Mouse (Mus musculus) thymus, postnatal 14 days (tissue): ENCODE data around the gene Dcaf6.

Experiments used
- DNase-seq: peaks from one replicate; pipeline ENCODE4 v3.0.0; 2021

Dcaf6 gene

DNA sequence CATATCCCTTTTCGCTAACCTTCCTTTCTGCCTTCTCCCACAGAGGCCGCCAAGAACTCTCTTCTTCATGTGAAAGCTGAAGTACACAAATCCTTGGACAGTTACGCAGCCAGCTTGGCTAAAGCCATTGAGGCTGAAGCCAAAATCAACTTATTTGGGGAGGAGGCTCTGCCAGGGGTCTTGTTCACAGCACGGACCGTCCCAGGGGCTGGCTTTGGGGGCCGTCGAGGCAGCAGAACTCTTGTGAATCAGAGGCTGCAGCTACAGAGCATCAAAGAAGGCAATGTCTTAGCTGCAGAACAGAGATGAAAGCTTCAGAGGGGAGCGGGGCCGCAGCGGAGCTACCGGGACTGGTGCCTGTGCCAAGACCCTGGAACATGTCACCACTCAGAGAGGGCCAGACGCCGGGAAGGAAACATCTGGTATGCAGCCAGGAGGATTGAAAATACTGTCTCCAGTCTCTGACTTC, 138.8 kb downstream of the Dcaf6 start:
- no peak for DNase-seq

DNA sequence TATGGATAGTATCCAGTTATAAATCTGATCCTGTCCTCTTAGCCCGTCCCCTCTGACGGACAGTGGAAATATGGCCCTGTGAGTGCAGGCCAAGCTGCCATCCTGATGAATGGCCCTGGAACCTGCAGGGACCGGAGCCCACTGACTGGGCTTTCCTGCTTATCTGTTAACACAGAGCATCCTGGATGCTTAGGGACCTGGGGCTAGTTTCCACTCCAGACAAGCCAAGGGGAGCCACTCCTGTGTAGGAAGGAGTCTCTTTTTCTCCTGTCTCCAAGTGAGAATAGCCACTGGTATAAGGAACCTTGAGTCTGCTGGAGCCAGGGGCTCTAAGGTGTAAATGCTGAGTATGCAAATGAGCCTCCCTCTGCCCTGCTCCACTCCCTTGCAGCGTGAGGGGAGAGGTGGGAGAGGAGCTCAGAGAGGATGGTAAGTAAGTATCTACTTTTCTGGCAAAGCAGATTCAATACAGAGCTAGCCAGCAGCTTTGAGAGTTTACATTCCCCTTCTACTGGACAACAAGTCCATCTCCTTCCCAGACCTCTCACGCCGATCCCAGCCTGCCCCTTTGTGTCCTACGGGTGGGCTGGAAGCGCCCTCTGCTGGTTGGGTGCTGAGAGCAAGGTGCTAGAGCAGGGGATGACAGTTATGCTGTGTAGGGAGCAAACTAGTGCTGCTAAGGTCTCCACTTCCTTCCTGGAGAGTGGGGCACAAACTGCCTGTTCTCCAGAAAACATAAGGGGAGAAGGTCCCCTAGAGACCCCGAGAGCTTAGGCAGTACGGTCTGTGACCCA, 139.9 kb downstream of the Dcaf6 start:
- peak; percentile 76 for DNase-seq

- DNase-seq = no peak
Measured at GRCm38 (mm10) chr1:165316361-165316760, 143.9 kb downstream of the Dcaf6 start.

- DNase-seq = no peak
Measured at GRCm38 (mm10) chr1:165308180-165308579, 152.1 kb downstream of the Dcaf6 start.

DNA sequence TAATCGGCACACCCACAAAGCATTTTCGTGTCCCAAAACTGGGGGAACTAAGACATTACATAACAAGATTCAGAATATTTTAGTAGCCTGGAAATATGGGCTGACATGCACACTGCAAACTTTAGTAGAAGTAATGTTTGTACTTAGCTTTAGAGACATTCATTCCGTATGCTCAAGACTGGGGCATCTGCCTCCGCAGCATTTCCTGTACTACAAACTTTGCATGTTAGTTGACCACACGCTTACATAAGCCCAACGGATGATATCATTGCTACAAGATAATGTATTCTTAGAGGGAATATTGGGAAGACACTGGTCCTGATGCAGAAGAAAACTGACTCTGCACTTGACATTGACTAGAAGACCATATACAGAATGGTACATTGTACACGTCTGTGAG, 155.9 kb downstream of the Dcaf6 start:
- DNase-seq = no peak

GRCm38 (mm10) chr1:165303209-165303608, 157.1 kb downstream of the Dcaf6 start:
- no peak for DNase-seq

DNA sequence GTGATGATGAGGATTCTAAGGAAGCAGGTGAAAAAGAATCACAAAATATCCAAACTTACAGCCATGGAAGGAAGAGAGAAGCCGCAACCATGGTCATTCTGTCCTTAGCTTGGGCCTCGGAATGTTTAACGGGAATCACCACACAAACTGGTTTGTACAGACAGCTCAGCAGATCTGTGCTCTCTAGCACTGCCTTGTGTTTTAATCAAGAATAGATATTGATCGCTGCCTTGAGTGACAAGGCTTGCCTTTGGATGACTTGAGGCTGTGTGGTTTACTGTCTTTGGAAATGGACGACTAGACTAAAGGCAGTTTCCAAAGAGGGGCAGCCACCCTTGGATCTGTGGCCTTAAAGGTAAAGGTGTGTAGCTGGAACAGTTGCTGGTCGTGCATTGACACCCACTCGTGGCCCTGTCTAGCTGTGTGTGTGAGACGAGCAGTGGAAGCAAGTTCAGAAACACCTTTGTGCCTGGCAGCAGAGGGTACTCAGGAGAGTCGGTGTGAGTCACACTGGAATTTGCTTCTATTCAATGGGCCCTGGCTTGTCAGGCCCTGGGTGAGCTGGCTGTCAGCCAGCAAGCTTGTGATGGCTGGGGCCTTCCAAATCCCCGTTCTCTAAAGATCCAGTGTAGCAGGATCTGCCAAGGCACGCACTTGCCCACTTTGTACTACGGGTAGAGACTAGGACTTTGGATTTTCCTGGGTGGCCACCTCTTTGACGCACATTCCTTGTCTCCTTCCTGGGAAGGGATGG, 157.6 kb downstream of the Dcaf6 start:
- DNase-seq = no peak

DNA sequence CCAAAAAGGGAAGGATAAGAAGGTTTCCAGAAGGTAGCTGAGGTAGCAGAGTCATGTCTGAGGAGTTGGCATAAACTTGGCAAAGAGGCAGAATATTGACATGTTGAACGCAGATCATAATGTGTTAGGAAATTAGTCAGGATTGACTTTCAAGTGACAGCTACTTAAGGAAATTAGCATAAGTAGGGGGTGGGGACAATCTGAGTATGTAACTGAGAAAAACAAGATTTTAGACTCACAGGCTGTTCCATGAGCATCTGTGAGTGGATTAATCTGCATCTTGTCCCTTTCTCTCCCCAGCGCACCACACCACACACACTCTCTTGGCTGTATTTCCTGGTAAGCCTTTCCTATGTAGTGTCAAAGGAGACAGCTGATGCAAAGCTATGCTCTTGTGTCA, 158.7 kb downstream of the Dcaf6 start:
- no peak for DNase-seq

DNA sequence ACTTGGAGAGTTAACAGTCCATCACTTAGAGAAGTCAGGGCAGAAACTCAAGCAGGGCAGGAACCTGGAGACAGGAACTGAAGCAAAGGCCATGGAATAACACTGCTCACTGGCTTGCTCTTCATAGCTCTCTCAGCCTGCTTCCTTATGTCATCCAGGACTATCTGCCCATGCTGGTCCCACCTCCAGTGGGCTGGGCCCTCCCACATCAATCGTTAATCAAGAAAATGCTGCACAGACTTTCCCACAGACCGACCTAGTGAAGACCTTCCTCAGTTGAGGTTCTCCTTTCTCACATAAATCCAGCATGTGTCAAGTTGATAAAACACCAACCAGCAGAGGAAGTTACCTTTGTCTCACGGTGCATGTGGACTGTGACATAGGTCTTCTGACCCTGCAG, 159.2 kb downstream of the Dcaf6 start:
- no peak for DNase-seq

GRCm38 (mm10) chr1:165295489-165295888, 164.8 kb downstream of the Dcaf6 start, which contains the start of gene Gpr161:
Gene Gpr161, plus strand, starts transcription at chr1:165295789.
- no peak for DNase-seq

GRCm38 (mm10) chr1:165291606-165292005, 168.7 kb downstream of the Dcaf6 start:
- no peak for DNase-seq

DNA sequence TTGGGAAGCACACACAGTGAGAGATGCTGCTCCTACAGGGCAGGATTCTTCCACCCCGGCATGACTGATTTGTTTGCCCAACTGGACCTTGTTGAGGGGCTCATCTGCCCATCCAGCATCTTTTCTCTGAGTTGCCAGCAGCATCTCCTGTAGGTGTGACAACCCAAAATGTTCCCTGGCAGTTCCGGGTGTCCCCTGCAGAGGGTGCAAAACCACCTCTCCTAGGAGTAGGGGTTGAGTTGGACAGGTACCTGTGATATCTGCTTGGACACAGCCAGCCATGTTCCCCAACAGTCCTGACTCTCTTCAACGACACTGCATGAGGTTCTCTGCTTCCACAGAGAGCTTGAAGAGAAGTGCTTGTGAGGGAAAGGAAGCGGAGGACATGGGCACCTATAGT, 170.4 kb downstream of the Dcaf6 start:
- peak; percentile 53 for DNase-seq

GRCm38 (mm10) chr1:165288165-165288564, 172.1 kb downstream of the Dcaf6 start:
- DNase-seq = no peak

DNA sequence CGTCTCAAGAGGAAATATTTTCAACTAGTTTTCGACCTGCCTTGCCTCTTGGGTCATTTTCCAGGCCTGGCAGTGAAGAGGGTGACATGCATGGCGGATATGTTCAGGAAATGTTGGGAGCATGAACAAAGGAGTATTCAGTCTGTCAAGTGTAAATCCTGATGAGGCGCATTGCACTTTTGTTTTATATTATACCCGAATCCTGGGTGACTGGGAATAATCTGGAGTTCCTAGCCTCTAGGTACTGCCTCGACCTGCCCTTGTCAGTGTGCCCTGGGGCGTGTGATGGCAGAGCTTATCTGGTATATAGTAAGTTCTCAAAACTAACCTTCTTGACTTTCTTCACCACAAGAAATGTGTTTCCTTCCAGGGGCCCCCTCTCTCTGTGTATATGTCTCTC, 176.2 kb downstream of the Dcaf6 start:
- DNase-seq = no peak

DNA sequence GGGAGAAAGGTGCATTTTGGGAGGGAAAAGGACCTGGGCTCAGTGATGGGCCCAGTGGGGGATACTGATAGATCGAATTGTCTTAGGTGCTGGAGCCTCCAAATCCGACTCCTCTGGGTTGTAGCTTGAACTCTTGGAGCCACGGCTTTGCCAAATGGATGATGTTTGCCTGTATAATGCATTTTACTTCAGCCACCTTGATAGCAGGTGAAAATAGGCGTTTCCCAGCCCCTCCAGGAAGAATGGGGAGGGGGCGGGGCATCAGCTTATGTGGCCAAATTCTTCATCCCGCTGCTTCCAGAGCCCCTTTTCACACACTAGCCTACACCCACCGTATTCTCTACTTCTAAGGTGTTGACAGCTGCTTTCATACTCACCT, 177.3 kb downstream of the Dcaf6 start:
- no peak for DNase-seq

DNA sequence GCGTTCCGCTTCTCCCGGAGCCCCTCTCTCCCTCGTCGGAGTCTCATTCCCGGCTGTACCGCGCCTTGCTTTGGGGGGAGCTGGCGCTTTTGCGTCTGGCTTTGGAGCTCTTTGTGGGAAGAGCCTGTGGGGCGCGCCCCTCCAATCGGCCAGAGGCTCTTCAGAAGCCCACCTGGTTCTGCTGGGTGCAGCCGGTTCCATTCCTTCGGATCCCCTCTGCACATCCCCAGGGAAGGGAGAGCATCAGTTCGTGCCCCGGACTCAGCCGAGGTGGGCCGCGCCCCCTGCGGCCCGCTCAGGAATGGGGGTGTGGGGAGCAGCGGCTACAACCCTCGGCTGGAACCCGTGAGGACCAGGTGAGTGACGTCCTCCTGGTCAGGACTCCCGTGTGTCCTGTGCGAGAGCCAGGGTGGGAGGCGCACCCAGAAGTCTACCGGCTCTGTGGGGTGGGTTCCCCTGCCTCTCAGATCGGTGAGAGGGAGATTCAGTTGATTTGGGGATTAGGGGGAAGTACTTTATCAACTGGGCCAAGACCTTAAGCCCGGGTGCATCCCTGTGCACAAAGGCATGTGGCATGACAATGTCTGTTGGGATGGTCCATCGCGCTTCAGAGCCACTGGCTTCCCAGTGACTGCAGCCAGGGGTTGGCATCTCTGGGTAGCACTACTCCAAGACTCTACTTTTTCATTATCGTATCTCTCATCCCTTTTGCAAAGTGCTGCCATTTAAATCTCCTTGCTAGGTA, 177.9 kb downstream of the Dcaf6 start:
- DNase-seq = peak; percentile 14

DNA sequence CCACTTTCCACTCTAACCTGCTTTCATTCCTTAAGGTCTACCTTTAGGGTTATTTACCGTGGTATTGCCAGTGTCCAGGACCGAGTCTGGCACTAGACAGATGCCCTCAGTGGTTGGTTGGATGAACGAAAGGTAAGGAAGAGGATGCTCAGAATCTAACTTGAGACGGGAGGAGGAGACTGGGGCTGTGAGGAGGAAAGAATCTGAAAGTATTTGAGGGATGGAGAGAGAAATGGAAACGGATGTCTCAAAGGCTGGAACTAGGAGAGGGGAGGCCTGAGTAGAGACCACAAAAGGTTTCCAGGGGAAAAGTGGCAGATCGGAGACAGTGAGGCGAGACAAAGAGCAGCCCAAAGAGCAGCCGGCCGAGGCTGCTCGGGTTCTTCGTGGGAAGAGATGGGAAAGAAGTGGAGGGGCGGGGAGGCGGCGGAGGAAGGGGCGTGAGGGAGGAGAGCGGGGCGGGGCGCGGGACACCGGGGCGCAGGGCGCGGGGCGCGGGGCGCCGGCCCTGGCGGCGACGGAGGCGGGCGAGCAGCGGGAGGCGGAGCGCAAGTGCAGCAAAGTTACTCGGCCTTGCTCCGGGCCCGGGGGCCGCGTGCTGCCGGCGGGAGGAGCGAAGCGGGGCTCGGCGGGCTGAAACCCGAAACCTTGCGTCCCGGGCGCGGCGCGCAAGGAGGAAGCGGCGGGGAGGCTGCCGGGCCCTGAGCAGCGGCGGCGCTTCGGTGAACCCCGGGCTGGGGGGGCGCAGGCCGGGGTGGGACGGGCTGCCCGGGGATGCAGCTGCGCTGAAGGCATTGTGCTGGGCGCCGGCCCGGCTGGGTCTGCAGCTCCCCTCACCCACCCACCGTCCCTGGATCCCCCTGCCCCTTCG, 178.7 kb downstream of the Dcaf6 start:
- DNase-seq = peak; percentile 68

DNA sequence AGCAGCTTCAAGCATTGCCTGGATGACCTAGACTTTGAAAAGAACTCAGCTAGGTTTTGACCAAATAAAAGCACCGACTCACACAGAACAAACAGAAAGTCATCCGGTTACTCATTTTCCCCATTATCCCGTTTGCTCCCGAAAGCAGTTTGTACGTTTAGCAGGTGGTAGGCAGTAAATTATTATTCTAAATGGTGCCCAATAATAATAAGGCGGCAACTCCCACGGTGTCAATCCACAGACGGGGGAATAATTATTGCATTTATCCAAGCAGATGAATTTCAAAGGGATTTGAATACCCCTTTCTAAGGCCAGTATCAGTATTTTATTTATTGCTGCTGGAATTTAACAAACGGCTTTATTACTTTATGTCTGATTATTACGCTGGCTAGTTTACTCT, 179.5 kb downstream of the Dcaf6 start:
- DNase-seq = no peak
